Mouse (Mus musculus) liver, embryonic 14.5 days (tissue): ENCODE measurements around the gene Pax5.

Experiments
- CTCF ChIP-seq: IDR thresholded peaks from 2 replicates; pipeline ENCODE4 v1.5.1; 2016; ENCODE audit warnings: antibody characterized with exemption, low read depth, control low read depth
- EP300 ChIP-seq: IDR thresholded peaks from 2 replicates; pipeline ENCODE4 v1.6.1; 2016; ENCODE audit warnings: antibody characterized with exemption, low read depth

- TF ChIP-seq EP300 (no peak), CTCF (no peak)
Observed at GRCm38 (mm10) chr4:44627890-44628289, 82.4 kb downstream of the Pax5 start.
